Mouse (Mus musculus): ENCODE data around the gene Isg20.

- TF ChIP-seq CTCF (IDR thresholded peaks at IDR 0.05; ENCODE audit: low read depth) (no peak), EP300 (IDR thresholded peaks at IDR 0.05; ENCODE audit: low read depth) (no peak)
These were observed 29.5 kb upstream of the Isg20 start for GRCm38 (mm10) chr7:78883726-78884060.
